Mouse (Mus musculus): ENCODE results near the gene Trim7. TPM values are rescaled to one million over a fixed set of nuclear protein-coding genes. Genes with fewer than 3 reads are reported as not detected.

Trim7 gene
- total and polyA plus RNA-seq, 3 experiments = 0.81 to 1.3 TPM; not detected in 1

GRCm38 (mm10) chr11:48838181-48838797 is 12.3 kb downstream of the Trim7 start (continued):
- 0 out of 2 replicates have a peak, but pooled peaks have one; percentile 46 for TF ChIP-seq UBTF (IDR thresholded peaks at IDR 0.05; ENCODE audit: borderline replicate concordance, insufficient read depth, low read depth, low read length)
- no peak for TF ChIP-seq ZKSCAN1 (IDR thresholded peaks at IDR 0.05; ENCODE audit: low read depth, low read length)
- no peak for TF ChIP-seq GABPA (IDR thresholded peaks at IDR 0.05; ENCODE audit: low read depth, low read length)
- no peak for TF ChIP-seq JUND (IDR thresholded peaks at IDR 0.05; ENCODE audit: low read depth, low read length)
- no peak for TF ChIP-seq POLR2AphosphoS5 (IDR thresholded peaks at IDR 0.05; ENCODE audit: borderline replicate concordance, low read depth, low read length)
- TF ChIP-seq ZNF384 (IDR thresholded peaks at IDR 0.05; ENCODE audit: low read depth, low read length) = no peak
- TF ChIP-seq GATA1 (IDR thresholded peaks at IDR 0.05; ENCODE audit: low read depth, low read length) = peak; percentile 87
- TF ChIP-seq HCFC1 (IDR thresholded peaks at IDR 0.05; ENCODE audit: low read depth, low read length) = peak; percentile 55

GRCm38 (mm10) chr11:48838879-48839680 is 13.1 kb downstream of the Trim7 start:
- H3K36me3 ChIP-seq (ENCODE audit: control insufficient read depth in 1 of 2, insufficient read depth in 2 of 2, low read length in 2 of 2) = peaks cover 0 to 14% of the 10 kb centered on the region in 2 experiments; a peak in 2 of 4 replicates
- no peaks in the 10 kb centered on the region; the same call in 1 of the 2 replicates for H3K79me2 ChIP-seq (ENCODE audit: control insufficient read depth, insufficient read depth, low read length, poor library complexity)
- no peaks in the 10 kb centered on the region for H3K9me3 ChIP-seq (replicated peaks; ENCODE audit: insufficient read depth, low read length)
- no peaks in the 10 kb centered on the region for H3K27me3 ChIP-seq (ENCODE audit: control insufficient read depth in 1 of 2, insufficient read depth in 2 of 2, low read length in 2 of 2)
- no peak overlapping the region for H3K9ac ChIP-seq (ENCODE audit: control insufficient read depth, low read depth, low read length, poor library complexity, severe bottlenecking)
- peak overlapping the region; percentile 19; the same call in 1 of the 2 replicates for H3K27ac ChIP-seq (ENCODE audit: control insufficient read depth, low read depth, low read length)
- no peak for TF ChIP-seq POLR2AphosphoS5 (IDR thresholded peaks at IDR 0.05; ENCODE audit: borderline replicate concordance, low read depth, low read length)
- no peak for TF ChIP-seq NELFE (IDR thresholded peaks at IDR 0.05; ENCODE audit: low read depth, low read length)
- TF ChIP-seq MYB (IDR thresholded peaks at IDR 0.05; ENCODE audit: low read depth, low read length) = no peak
- no peak for TF ChIP-seq MAX (IDR thresholded peaks at IDR 0.05; ENCODE audit: low read length)
- TF ChIP-seq JUND (IDR thresholded peaks at IDR 0.05; ENCODE audit: low read depth, low read length) = peak; percentile 86
- H3K4me3 ChIP-seq (ENCODE audit: control insufficient read depth in 1 of 2, insufficient read depth in 1 of 2, low read depth in 2 of 2, low read length in 2 of 2) = no peak overlapping the region
- peaks cover 0 to 30% of the 10 kb centered on the region in 2 experiments; a peak in 2 of 4 replicates for H3K4me1 ChIP-seq (ENCODE audit: control insufficient read depth in 1 of 2, insufficient read depth in 2 of 2, low read length in 2 of 2)
- DNase-seq (ENCODE audit: low read depth, low spot score) = peak; percentile 59

GRCm38 (mm10) chr11:48840805-48841204 is 14.9 kb downstream of the Trim7 start:
- Histone ChIP-seq H3K79me2 (ENCODE audit: control insufficient read depth, insufficient read depth, low read length, poor library complexity) (no peaks in the 10 kb centered on the region; the same call in 1 of the 2 replicates), H3K4me1 (ENCODE audit: control insufficient read depth in 1 of 2, insufficient read depth in 2 of 2, low read length in 2 of 2) (peaks cover 0 to 20% of the 10 kb centered on the region in 2 experiments; a peak in 2 of 4 replicates), H3K36me3 (ENCODE audit: control insufficient read depth in 1 of 2, insufficient read depth in 2 of 2, low read length in 2 of 2) (peaks cover 0 to 6% of the 10 kb centered on the region in 2 experiments; a peak in 2 of 4 replicates), H3K27ac (ENCODE audit: control insufficient read depth, low read depth, low read length) (no peak overlapping the region), H3K27me3 (ENCODE audit: control insufficient read depth in 1 of 2, insufficient read depth in 2 of 2, low read length in 2 of 2) (no peaks in the 10 kb centered on the region), H3K4me3 (ENCODE audit: control insufficient read depth in 1 of 2, insufficient read depth in 1 of 2, low read depth in 2 of 2, low read length in 2 of 2) (no peak overlapping the region), H3K9ac (ENCODE audit: control insufficient read depth, low read depth, low read length, poor library complexity, severe bottlenecking) (no peak overlapping the region), H3K9me3 (replicated peaks; ENCODE audit: insufficient read depth, low read length) (no peaks in the 10 kb centered on the region)
- no peak for TF ChIP-seq CHD1 (IDR thresholded peaks at IDR 0.05; ENCODE audit: low read depth, low read length)
- TF ChIP-seq EP300 (IDR thresholded peaks at IDR 0.05; ENCODE audit: low read depth in 1 of 2, low read length in 2 of 2) = no peak
- DNase-seq (ENCODE audit: low read depth, low spot score) = no peak
